Mouse (Mus musculus) small intestine, adult 2 months (tissue): ENCODE data around the gene Samd4b. TPM values are rescaled to one million over a fixed set of nuclear protein-coding genes. Genes with fewer than 3 reads are reported as not detected.

ENCODE experiments used
- H3K27ac ChIP-seq: fragments of 200-500 bp; 2 replicates; pipeline ENCODE4 v1.5.1; 2012; ENCODE audit warnings: low read depth, low read length, control low read depth, inconsistent platforms; ENCODE audit not compliant: insufficient read depth
- H3K27me3 ChIP-seq: fragments of 200-500 bp; 2 replicates; pipeline ENCODE4 v1.6.1; 2012; ENCODE audit warnings: mild to moderate bottlenecking, moderate library complexity, low read length, inconsistent platforms; ENCODE audit not compliant: control insufficient read depth, insufficient read depth
- H3K36me3 ChIP-seq: fragments of 200-500 bp; 2 replicates; pipeline ENCODE4 v1.6.1; 2012; ENCODE audit warnings: mild to moderate bottlenecking, low read length, control low read depth, inconsistent platforms; ENCODE audit not compliant: control insufficient read depth, insufficient read depth
- H3K4me1 ChIP-seq: fragments of 200-500 bp; 2 replicates; pipeline ENCODE4 v1.6.1; 2012; ENCODE audit warnings: low read length, inconsistent platforms, mixed read lengths; ENCODE audit not compliant: control insufficient read depth, insufficient read depth, insufficient read length
- H3K4me3 ChIP-seq: fragments of 200-500 bp; 2 replicates; pipeline ENCODE4 v1.5.1; 2012; ENCODE audit warnings: low read depth, mild to moderate bottlenecking, control low read depth, inconsistent platforms, low read length, moderate library complexity
- CTCF ChIP-seq: fragments of 200-500 bp; IDR thresholded peaks from 2 replicates; pipeline ENCODE4 v1.5.1; 2012; ENCODE audit warnings: low read depth, mild to moderate bottlenecking, control low read depth, inconsistent platforms, low read length, moderate library complexity, mixed read lengths; ENCODE audit not compliant: insufficient replicate concordance, insufficient read length; ENCODE audit errors: extremely low read depth
- POLR2A ChIP-seq: fragments of 200-500 bp; IDR thresholded peaks from 2 replicates; pipeline ENCODE4 v1.6.1; 2012; ENCODE audit warnings: low read depth, mild to moderate bottlenecking, control low read depth, inconsistent platforms, low read length, moderate library complexity
- WGBS: fragments of 180-500 bp; shearing (Covaris S2); methylation state at CpG from one replicate; pipeline ENCODE4 v1.1.7; 2018; 5-methylcytosine and 5-hydroxymethylcytosine counted together
- polyA plus RNA-seq: library from polyadenylated mRNA; depleted of rRNA; stranded (reverse); fragments of >200 nt; gene quantifications from 2 replicates; pipeline ENCODE4 v1.2.3, GENCODE M21; 2012

Samd4b gene
- polyA plus RNA-seq, 1 experiment = 82.0 TPM

DNA sequence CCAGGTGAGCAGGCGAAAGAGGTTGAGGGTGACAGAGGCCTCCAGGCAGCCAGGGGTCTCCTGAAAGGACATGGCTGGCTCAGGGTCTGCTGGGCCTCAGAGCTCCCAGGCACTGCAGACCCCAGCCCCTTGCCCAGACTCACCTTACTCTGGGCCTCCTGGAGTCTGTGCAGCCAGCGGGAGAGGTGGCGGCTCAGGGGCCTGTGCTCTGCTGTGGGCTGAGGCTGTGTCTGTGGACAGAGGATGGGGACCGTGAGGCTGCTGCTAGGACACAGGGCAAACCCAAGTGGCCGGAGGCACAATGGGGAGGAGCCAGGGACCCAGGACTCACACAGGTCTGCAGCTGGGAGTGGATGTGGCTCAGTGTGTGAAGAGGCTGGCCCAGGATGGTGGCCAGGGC is 120.6 kb downstream of the Samd4b start:
- Histone ChIP-seq H3K36me3 (no peaks in the 10 kb centered on the region), H3K27ac (no peak overlapping the region)
- WGBS = 82% methylated on average over 5 of the region's 5 CpGs

DNA sequence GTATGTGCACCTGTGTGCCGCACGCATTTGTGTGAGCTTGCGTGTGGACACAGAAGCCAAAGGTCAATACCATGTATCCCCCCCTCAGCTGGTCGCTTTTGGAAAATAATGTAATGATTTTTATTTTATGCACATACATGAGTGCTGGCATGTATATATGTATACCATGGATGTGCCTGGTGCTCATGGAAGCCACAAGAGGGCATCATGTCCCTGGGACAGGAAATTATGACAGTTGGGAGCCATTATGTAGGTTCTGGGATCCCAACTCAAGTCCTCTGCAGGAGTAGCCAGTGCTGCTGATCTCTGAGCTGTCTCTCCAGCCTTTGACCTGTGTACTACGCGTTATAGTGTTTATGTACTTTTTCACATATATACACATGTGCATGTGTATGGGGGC is 121.8 kb downstream of the Samd4b start:
- TF ChIP-seq POLR2A (no peak), CTCF (peak; percentile 9; the same call in 1 of the 2 replicates)
- H3K4me1 ChIP-seq = peaks cover 11% of the 10 kb centered on the region
- no peak overlapping the region for H3K27ac ChIP-seq
- no peaks in the 10 kb centered on the region for H3K36me3 ChIP-seq
- 88% methylated on average over 6 of the region's 6 CpGs for WGBS
- no peak overlapping the region for H3K4me3 ChIP-seq
- H3K27me3 ChIP-seq = 0 out of 2 replicates have a peak, but pooled peaks cover 4% of the 10 kb centered on the region

More for the DNA sequence above, 120.6 kb downstream of the Samd4b start:
- H3K4me3 ChIP-seq = no peak overlapping the region
- peaks cover 11% of the 10 kb centered on the region for H3K4me1 ChIP-seq
- TF ChIP-seq CTCF (no peak), POLR2A (no peak)
- H3K27me3 ChIP-seq = 0 out of 2 replicates have a peak, but pooled peaks cover 4% of the 10 kb centered on the region

DNA sequence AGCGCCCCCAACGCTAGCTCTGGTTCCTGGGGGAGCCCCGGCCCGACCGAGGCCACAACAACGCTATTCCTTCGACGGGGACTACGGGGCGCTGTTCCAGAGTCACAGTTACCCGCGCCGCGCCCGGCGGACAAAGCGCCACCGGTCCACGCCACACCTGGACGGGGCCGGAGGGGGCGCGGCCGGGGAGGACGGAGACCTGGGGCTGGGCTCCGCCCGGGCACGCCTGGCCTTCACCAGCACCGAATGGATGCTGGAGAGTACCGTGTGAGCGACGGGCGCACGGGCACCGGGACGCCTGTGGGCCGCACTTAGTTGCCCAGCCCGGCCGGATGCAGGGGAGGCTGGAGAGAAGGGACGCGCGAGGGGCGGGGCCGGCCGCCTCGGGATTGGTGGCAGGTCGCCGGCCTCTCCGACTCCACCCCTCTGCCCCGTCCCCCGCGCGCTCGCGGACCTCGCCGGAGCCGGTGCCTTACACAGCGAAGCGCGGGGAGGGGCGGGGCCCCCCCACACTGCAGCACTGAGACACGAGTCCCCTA is 130.7 kb downstream of the Samd4b start:
- peaks cover 14% of the 10 kb centered on the region for H3K4me1 ChIP-seq
- H3K27ac ChIP-seq = no peak overlapping the region
- TF ChIP-seq POLR2A (no peak), CTCF (no peak)
- peaks cover 13% of the 10 kb centered on the region for H3K27me3 ChIP-seq
- WGBS = 5% methylated on average over 54 of the region's 63 CpGs
- peak overlapping the region; percentile 53 for H3K4me3 ChIP-seq
- no peaks in the 10 kb centered on the region for H3K36me3 ChIP-seq

DNA sequence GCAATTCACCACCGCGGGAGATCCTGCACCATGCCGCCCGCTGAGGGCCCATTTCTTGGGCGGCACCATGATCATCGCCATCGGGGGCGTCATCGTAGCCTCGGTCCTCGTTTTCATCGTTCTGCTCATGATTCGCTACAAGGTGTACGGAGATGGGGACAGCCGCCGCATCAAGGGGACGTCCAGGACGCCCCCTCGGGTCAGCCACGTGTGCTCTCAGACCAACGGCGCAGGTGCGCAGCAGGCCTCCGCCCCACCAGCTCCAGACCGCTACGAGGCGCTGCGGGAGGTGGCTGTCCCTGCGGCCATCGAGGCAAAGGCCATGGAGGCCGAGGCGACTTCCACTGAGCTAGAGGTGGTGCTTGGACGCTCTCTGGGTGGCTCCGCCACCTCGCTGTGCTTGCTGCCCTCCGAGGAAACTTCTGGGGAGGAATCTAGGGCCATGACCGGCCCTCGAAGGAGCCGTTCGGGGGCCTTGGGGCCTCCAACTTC is 131.2 kb downstream of the Samd4b start:
- WGBS = 45% methylated on average over 40 of the region's 40 CpGs

DNA sequence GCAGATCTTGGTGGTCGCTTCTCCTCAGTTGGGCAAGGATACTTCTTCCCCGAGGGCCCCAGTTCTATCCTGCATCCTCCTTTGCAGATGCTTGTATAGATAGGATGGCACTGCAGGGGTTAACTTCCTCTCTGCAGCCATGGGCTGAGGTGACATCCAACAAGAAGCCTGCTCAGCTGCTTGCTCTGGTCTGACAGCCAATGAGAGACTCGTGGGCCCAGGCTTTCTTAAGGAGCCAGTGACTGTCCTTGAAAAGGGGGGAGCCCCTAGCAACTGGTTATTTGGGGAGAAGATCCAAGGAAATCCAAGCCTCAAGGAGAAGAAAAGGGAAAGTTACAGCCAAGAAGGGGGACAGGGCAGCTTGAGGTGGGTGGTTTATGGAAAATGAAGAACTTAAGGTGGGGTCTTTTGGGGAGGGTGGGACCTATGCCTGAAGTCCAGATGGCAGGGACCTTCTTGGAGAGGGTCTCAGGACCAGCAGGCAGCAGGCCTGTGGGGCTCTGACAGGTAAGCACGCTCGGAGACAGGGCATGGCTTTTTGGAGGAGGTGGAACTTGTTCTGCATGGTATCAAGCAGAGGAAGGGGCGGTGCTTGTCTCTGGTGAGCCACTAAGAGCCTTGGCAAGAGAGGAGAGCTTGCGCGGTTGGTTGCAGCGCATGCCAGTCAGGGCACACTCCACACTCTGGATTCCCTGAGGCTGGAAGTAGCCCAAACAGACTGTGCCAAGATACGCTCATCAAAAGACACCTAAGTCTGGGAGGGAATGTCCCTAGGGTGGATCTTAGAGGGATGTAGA is 133.3 kb downstream of the Samd4b start:
- H3K27me3 ChIP-seq = peaks cover 13% of the 10 kb centered on the region

More for the DNA sequence above, 131.2 kb downstream of the Samd4b start:
- Histone ChIP-seq H3K27ac (no peak overlapping the region), H3K4me1 (peaks cover 14% of the 10 kb centered on the region), H3K4me3 (peak overlapping the region; percentile 53), H3K27me3 (peaks cover 13% of the 10 kb centered on the region), H3K36me3 (no peaks in the 10 kb centered on the region)
- TF ChIP-seq CTCF = no peak
- TF ChIP-seq POLR2A = no peak

DNA sequence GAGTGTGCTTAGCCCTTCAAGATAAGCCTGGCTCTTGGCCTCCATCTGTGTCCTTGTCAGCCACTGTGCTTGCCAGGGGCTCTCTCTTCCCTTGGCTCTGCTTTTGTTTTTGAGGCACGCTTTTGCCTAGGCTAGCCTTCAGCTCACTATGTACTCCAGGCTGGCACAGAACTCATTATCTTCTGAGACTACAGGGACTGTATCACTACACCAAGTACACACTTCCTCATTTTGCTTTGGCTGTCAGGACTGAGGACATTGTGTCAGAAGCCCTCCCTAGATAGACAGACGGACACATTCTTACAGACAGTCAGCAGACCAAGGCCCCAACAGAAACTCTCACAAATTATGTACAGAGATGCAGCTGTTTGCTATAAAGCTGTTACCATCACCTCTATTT is 135.2 kb downstream of the Samd4b start:
- H3K36me3 ChIP-seq = no peaks in the 10 kb centered on the region
- peaks cover 6% of the 10 kb centered on the region for H3K27me3 ChIP-seq
- no peak overlapping the region for H3K4me3 ChIP-seq
- no peak for TF ChIP-seq CTCF
- no peak for TF ChIP-seq POLR2A
- H3K27ac ChIP-seq = no peak overlapping the region
- peaks cover 14% of the 10 kb centered on the region for H3K4me1 ChIP-seq
- 93% methylated on average over 2 of the region's 2 CpGs for WGBS

More for the DNA sequence above, 133.3 kb downstream of the Samd4b start:
- TF ChIP-seq POLR2A (no peak), CTCF (no peak)
- Histone ChIP-seq H3K36me3 (no peaks in the 10 kb centered on the region), H3K4me1 (peaks cover 14% of the 10 kb centered on the region), H3K27ac (no peak overlapping the region), H3K4me3 (no peak overlapping the region)
- WGBS = 61% methylated on average over 10 of the region's 10 CpGs

DNA sequence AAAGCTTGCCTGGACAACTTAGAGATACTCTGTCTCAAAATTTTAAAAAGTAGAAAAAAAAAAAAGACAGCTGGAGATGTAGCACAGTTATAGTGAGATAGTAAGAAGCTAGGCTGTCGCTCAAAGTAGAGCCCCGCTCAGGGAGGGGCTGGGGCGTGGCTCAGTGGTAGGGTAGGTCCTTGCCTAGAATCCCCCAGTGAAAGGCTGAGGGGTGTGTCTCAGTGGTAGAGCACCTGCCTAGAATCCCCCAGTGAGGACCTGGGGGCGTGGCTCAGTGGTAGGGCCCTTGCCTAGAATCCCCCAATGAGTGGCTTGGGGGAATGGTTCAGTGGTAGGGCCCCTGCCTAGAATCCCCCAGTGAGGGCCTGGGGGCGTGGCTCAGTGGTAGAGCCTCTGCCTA is 137.6 kb downstream of the Samd4b start:
- no peak overlapping the region for H3K27ac ChIP-seq
- no peaks in the 10 kb centered on the region for H3K27me3 ChIP-seq
- no peaks in the 10 kb centered on the region for H3K36me3 ChIP-seq
- 90% methylated on average over 5 of the region's 5 CpGs for WGBS
- no peaks in the 10 kb centered on the region for H3K4me1 ChIP-seq
- H3K4me3 ChIP-seq = no peak overlapping the region
- TF ChIP-seq POLR2A (no peak), CTCF (no peak)
